11 mouse cellular contexts compared by ENCODE assay signal in genomic region chr2:33165229-33165628, GRCm38 (mm10). TPM values are rescaled to one million over a fixed set of nuclear protein-coding genes. Genes with fewer than 3 reads are reported as not detected.
A peak's percentile ranks its signal among the peaks of the same experiment; 100 is the strongest.
DNase-seq lines count a peak whose midpoint lies in the region; ATAC-seq and TF ChIP-seq lines count a peak whose summit lies in the region.
"Had no signal": no experiment of that assay in that cellular context is flagged by ENCODE, and none has a peak within 500 bp of the region (broad histone marks: within the 10 kb centered on the region; RNA-seq: fewer than 3 reads in every experiment).

No protein-coding gene starts in this region.

- H3K27me3 ChIP-seq in forebrain, embryonic 10.5 days (ENCODE audit: poor library complexity, severe bottlenecking), result peaks cover 11% of the 10 kb centered on the region; the same call in 1 of the 2 replicates
- no peaks in the 10 kb centered on the region for H3K27me3 ChIP-seq in forebrain, postnatal 0 days (ENCODE audit: insufficient read depth, low read length)
- H3K27me3 ChIP-seq in neural tube, embryonic 12.5 days (replicated peaks), result no peaks in the 10 kb centered on the region
- H3K27me3 ChIP-seq in kidney, postnatal 0 days (ENCODE audit: insufficient read depth, low read length), result no peaks in the 10 kb centered on the region
- no peaks in the 10 kb centered on the region for H3K27me3 ChIP-seq in stomach, embryonic 15.5 days (replicated peaks)
- H3K27me3 ChIP-seq: midbrain, embryonic 13.5 days had no signal

- H3K36me3 ChIP-seq in forebrain, embryonic 10.5 days (replicated peaks), result peaks cover 4% of the 10 kb centered on the region; the same call in 1 of the 2 replicates
- peaks cover 63% of the 10 kb centered on the region for H3K36me3 ChIP-seq in forebrain, postnatal 0 days (ENCODE audit: insufficient read depth)
- H3K36me3 ChIP-seq in neural tube, embryonic 12.5 days, result peaks cover 26% of the 10 kb centered on the region
- no peaks in the 10 kb centered on the region for H3K36me3 ChIP-seq in kidney, postnatal 0 days (ENCODE audit: insufficient read depth, low read length)
- H3K36me3 ChIP-seq in stomach, embryonic 15.5 days, result no peaks in the 10 kb centered on the region

- H3K27ac ChIP-seq in forebrain, embryonic 10.5 days, result peak overlapping the region; percentile 63
- H3K27ac ChIP-seq in forebrain, postnatal 0 days (ENCODE audit: low read depth, low read length), result no peak overlapping the region
- no peak overlapping the region for H3K27ac ChIP-seq in neural tube, embryonic 12.5 days
- H3K27ac ChIP-seq in kidney, postnatal 0 days, result peak overlapping the region; percentile 88
- peak overlapping the region; percentile 67 for H3K27ac ChIP-seq in stomach, embryonic 15.5 days
- H3K27ac ChIP-seq: left cerebral cortex, adult 2 months; midbrain, embryonic 13.5 days had no signal

- no peak for ATAC-seq in forebrain, postnatal 0 days
- ATAC-seq in neural tube, embryonic 12.5 days (ENCODE audit: low FRiP score, low read depth), result no peak
- no peak for ATAC-seq in kidney, postnatal 0 days (replicated peaks; ENCODE audit: low FRiP score, low read depth)
- ATAC-seq in stomach, embryonic 15.5 days (ENCODE audit: insufficient read depth, low FRiP score, low read depth), result no peak
- ATAC-seq: midbrain, embryonic 13.5 days had no signal

- H3K4me1 ChIP-seq in forebrain, embryonic 10.5 days, result peaks cover 26% of the 10 kb centered on the region
- H3K4me1 ChIP-seq in forebrain, postnatal 0 days (ENCODE audit: insufficient read depth), result no peaks in the 10 kb centered on the region
- H3K4me1 ChIP-seq in neural tube, embryonic 12.5 days, result no peaks in the 10 kb centered on the region; the same call in 1 of the 2 replicates
- H3K4me1 ChIP-seq in kidney, postnatal 0 days (replicated peaks; ENCODE audit: insufficient read depth, low read length), result peaks cover 32% of the 10 kb centered on the region
- peaks cover 17% of the 10 kb centered on the region for H3K4me1 ChIP-seq in stomach, embryonic 15.5 days
- H3K4me1 ChIP-seq: midbrain, embryonic 13.5 days had no signal

- no peak overlapping the region for H3K4me3 ChIP-seq in forebrain, embryonic 10.5 days
- no peak overlapping the region for H3K4me3 ChIP-seq in forebrain, postnatal 0 days (ENCODE audit: low read depth, low read length)
- no peak overlapping the region for H3K4me3 ChIP-seq in neural tube, embryonic 12.5 days
- H3K4me3 ChIP-seq in kidney, postnatal 0 days (replicated peaks; ENCODE audit: low read depth, low read length), result no peak overlapping the region
- no peak overlapping the region for H3K4me3 ChIP-seq in stomach, embryonic 15.5 days (replicated peaks)
- H3K4me3 ChIP-seq: left cerebral cortex, adult 2 months; midbrain, embryonic 13.5 days had no signal

- no peak for DNase-seq in forebrain, embryonic 10.5 days (ENCODE audit: extremely low spot score, low spot score)
- no peak for DNase-seq in forebrain, postnatal 0 days
- DNase-seq in neural tube, embryonic 10.5 days (ENCODE audit: extremely low spot score, low spot score), result no peak
- DNase-seq in kidney, postnatal 0 days (ENCODE audit: low spot score), result no peak
- DNase-seq in ovary, postnatal 14 days (ENCODE audit: low spot score), result no peak
- DNase-seq in left cerebral cortex, adult 9 months (ENCODE audit: low spot score in 2 of 2), result no peak
- DNase-seq: spleen, adult 18-20 months had no signal

- TF ChIP-seq CTCF in forebrain, postnatal 0 days (IDR thresholded peaks at IDR 0.05; ENCODE audit: low read depth), result no peak
- TF ChIP-seq CTCF in kidney, postnatal 0 days (IDR thresholded peaks at IDR 0.05; ENCODE audit: low read depth), result no peak

- 78% methylated on average over 4 of the region's 4 CpGs for WGBS in forebrain, embryonic 10.5 days
- WGBS in forebrain, postnatal 0 days, result 82% methylated on average over 4 of the region's 4 CpGs
- 72% methylated on average over 4 of the region's 4 CpGs for WGBS in neural tube, embryonic 12.5 days
- 47% methylated on average over 4 of the region's 4 CpGs for WGBS in kidney, postnatal 0 days
- 47% methylated on average over 4 of the region's 4 CpGs for WGBS in stomach, embryonic 15.5 days

- H3K9me3 ChIP-seq in forebrain, embryonic 10.5 days, result no peaks in the 10 kb centered on the region
- no peaks in the 10 kb centered on the region for H3K9me3 ChIP-seq in forebrain, postnatal 0 days (ENCODE audit: low read length)
- H3K9me3 ChIP-seq in neural tube, embryonic 12.5 days, result no peaks in the 10 kb centered on the region
- no peaks in the 10 kb centered on the region for H3K9me3 ChIP-seq in kidney, postnatal 0 days (replicated peaks; ENCODE audit: low read length)
- no peaks in the 10 kb centered on the region for H3K9me3 ChIP-seq in stomach, embryonic 15.5 days
- H3K9me3 ChIP-seq: midbrain, embryonic 13.5 days had no signal

- no peak overlapping the region for H3K4me2 ChIP-seq in forebrain, postnatal 0 days (ENCODE audit: low read depth)
- no peak overlapping the region for H3K4me2 ChIP-seq in neural tube, embryonic 12.5 days (replicated peaks)
- no peak overlapping the region for H3K4me2 ChIP-seq in kidney, postnatal 0 days (ENCODE audit: low read length)
- H3K4me2 ChIP-seq in stomach, embryonic 15.5 days, result no peak overlapping the region
- H3K4me2 ChIP-seq: midbrain, embryonic 13.5 days had no signal

- no peak overlapping the region for H3K9ac ChIP-seq in forebrain, postnatal 0 days
- H3K9ac ChIP-seq in neural tube, embryonic 12.5 days, result 0 out of 2 replicates have a peak overlapping the region, but pooled peaks have one; percentile 5
- no peak overlapping the region for H3K9ac ChIP-seq in kidney, postnatal 0 days (ENCODE audit: low read depth, low read length)
- H3K9ac ChIP-seq in stomach, embryonic 15.5 days, result no peak overlapping the region
- H3K9ac ChIP-seq: midbrain, embryonic 13.5 days had no signal

RNA-seq across cellular contexts. Expression of gene Garnl3, which starts 33.8 kb away (rescaled TPM):
- polyA plus RNA-seq in forebrain, embryonic 10.5 days (2016; fragmentation: Nextera tagmentation; extraction: Ambion mirVana), result 8.6 and 9.1 TPM in 2 replicates
- total RNA-seq in forebrain, postnatal 0 days (2014; rRNA removed), result 114 and 139 TPM in 2 replicates
- 43.7 and 49.8 TPM in 2 replicates for polyA plus RNA-seq in forebrain, postnatal 0 days (2015; fragmentation: Nextera tagmentation; extraction: Ambion mirVana)
- polyA plus RNA-seq in neural tube, embryonic 12.5 days (2016; fragmentation: Nextera tagmentation; extraction: Ambion mirVana), result 18.0 and 23.3 TPM in 2 replicates
- polyA plus RNA-seq in kidney, postnatal 0 days (2015; fragmentation: Nextera tagmentation; extraction: Ambion mirVana), result 6.6 and 6.9 TPM in 2 replicates
- 14.0 and 14.4 TPM in 2 replicates for polyA plus RNA-seq in stomach, embryonic 15.5 days (2015; fragmentation: Nextera tagmentation; extraction: Ambion mirVana)

RNA-seq across cellular contexts. Expression of gene Angptl2, which starts 50.6 kb away (rescaled TPM):
- 24.3 and 25.1 TPM in 2 replicates for polyA plus RNA-seq in forebrain, embryonic 10.5 days (2016; fragmentation: Nextera tagmentation; extraction: Ambion mirVana)
- 7.9 and 17.5 TPM in 2 replicates for total RNA-seq in forebrain, postnatal 0 days (2014; rRNA removed)
- polyA plus RNA-seq in forebrain, postnatal 0 days (2015; fragmentation: Nextera tagmentation; extraction: Ambion mirVana), result 7.1 and 7.7 TPM in 2 replicates
- polyA plus RNA-seq in neural tube, embryonic 12.5 days (2016; fragmentation: Nextera tagmentation; extraction: Ambion mirVana), result 23.4 and 24.9 TPM in 2 replicates
- 36.9 and 41.1 TPM in 2 replicates for polyA plus RNA-seq in kidney, postnatal 0 days (2015; fragmentation: Nextera tagmentation; extraction: Ambion mirVana)
- 44.8 and 45.2 TPM in 2 replicates for polyA plus RNA-seq in stomach, embryonic 15.5 days (2015; fragmentation: Nextera tagmentation; extraction: Ambion mirVana)

Comparison
In these comparisons a context has a peak if more than half of its experiments do, and no peak if none do; other contexts are left out.
1. H3K27ac ChIP-seq: peak in forebrain, embryonic 10.5 days (single experiment), kidney, postnatal 0 days (single experiment) and stomach, embryonic 15.5 days (single experiment); none in forebrain, postnatal 0 days (single experiment) and neural tube, embryonic 12.5 days (single experiment).